Mouse (Mus musculus): ENCODE measurements at regions not wholly inside any gene's neighbourhood (a gene's known extent, or its start where the extent isn't known, plus 50 kb on each side); places are given as distances from the start of the nearest gene placed in this dataset.

DNA sequence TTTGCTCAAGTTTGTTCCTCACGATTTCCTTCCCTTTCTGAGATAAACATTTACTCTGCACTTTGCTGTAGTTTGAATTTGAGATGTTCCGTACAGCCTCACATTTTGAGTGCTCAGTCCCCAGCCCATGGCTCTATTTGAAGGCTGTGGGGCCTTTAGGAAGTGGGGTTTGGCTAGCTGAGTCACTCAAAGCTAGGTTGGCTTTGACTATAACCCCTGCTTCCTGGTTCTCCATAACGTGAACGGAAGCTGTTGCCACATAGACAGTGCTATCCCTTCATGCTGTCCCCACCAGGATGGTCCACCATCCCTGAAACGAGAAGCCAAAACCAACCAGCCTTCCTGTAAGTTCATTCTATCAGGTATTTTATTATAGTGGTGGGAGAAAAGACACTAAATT is 111.1 kb downstream of the Evx1 start:
- WGBS = 85% methylated on average over 5 of the region's 5 CpGs
- Histone ChIP-seq H3K27me3 (ENCODE audit: insufficient read depth, low read length) (no peaks in the 10 kb centered on the region), H3K27ac (no peak overlapping the region)

DNA sequence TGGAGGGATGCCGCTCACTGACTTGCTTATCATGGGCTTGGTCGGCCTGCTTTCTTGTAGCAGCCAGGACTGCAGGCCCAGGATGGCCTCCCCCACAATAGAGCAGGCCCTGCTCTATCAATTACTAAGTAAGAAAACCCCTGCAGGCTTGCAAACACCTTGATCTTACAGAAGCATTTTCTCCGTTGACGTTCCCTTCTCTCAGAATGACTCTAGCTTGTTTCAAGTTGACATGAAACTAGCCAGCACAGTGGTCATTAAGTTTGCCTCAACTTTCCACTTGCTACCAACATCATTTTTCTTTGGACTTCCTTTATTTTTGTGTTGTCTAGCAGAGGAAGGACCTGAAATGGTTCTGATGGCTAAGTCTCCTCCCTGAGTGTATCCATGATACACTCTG is 111.8 kb downstream of the Evx1 start:
- H3K4me2 ChIP-seq (ENCODE audit: low read length) = no peak overlapping the region
- H3K27ac ChIP-seq = no peak overlapping the region
- TF ChIP-seq CTCF (IDR thresholded peaks at IDR 0.05; ENCODE audit: low read depth) = no peak
- no peak overlapping the region for H3K9ac ChIP-seq (ENCODE audit: low read depth, low read length)
- H3K9me3 ChIP-seq (replicated peaks; ENCODE audit: low read length) = no peaks in the 10 kb centered on the region
- no peaks in the 10 kb centered on the region for H3K27me3 ChIP-seq (ENCODE audit: insufficient read depth, low read length)
- no peaks in the 10 kb centered on the region for H3K36me3 ChIP-seq (ENCODE audit: insufficient read depth, low read length)
- no peaks in the 10 kb centered on the region for H3K4me1 ChIP-seq (replicated peaks; ENCODE audit: insufficient read depth, low read length)
- ATAC-seq (replicated peaks; ENCODE audit: low FRiP score, low read depth) = no peak
- no peak for DNase-seq (ENCODE audit: low spot score)
- no peak overlapping the region for H3K4me3 ChIP-seq (replicated peaks; ENCODE audit: low read depth, low read length)
- 92% methylated on average over 4 of the region's 4 CpGs for WGBS

More for the DNA sequence above, 111.1 kb downstream of the Evx1 start:
- H3K9ac ChIP-seq (ENCODE audit: low read depth, low read length) = no peak overlapping the region
- TF ChIP-seq CTCF (IDR thresholded peaks at IDR 0.05; ENCODE audit: low read depth) = no peak
- DNase-seq (ENCODE audit: low spot score) = no peak
- no peaks in the 10 kb centered on the region for H3K4me1 ChIP-seq (replicated peaks; ENCODE audit: insufficient read depth, low read length)
- ATAC-seq (replicated peaks; ENCODE audit: low FRiP score, low read depth) = no peak
- H3K36me3 ChIP-seq (ENCODE audit: insufficient read depth, low read length) = no peaks in the 10 kb centered on the region
- H3K4me3 ChIP-seq (replicated peaks; ENCODE audit: low read depth, low read length) = no peak overlapping the region
- H3K4me2 ChIP-seq (ENCODE audit: low read length) = no peak overlapping the region
- no peaks in the 10 kb centered on the region for H3K9me3 ChIP-seq (replicated peaks; ENCODE audit: low read length)

DNA sequence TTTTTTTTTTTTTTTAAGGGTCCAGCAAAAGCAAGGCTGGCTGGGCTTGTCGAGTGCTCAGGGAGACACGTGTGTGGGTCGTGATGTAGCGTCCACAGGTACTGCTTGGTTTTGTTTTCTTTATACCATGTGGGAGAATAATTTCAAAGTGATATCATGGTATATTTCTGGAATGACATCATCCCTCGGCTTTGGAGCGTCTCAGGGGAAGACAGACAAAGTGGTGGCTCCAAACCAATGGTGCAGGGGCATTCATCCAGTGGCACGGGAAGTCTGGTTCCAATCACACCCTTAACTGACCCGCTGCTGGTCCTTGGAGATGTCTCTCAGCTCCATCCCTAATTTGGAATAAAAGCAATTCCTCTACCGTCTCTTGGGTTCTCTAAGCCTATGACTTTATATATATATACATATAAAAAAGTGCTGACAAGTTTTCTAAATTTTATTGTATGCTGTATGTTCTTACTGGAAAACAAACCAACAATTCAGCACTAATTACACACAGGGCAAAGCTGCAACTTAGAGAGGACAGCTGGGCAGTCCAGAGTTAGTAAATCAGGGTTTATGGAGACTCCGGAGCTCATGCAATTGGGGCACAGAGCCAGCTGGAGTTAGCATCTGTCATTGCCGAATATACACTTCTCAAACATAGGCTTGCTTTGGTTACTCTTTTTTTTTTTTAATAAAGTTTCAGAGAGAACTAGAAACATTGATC is 115.3 kb downstream of the Evx1 start:
- H3K4me3 ChIP-seq (replicated peaks; ENCODE audit: low read depth, low read length) = no peak overlapping the region
- H3K9me3 ChIP-seq (replicated peaks; ENCODE audit: low read length) = no peaks in the 10 kb centered on the region
- H3K4me1 ChIP-seq (replicated peaks; ENCODE audit: insufficient read depth, low read length) = no peaks in the 10 kb centered on the region
- no peaks in the 10 kb centered on the region for H3K27me3 ChIP-seq (ENCODE audit: insufficient read depth, low read length)
- no peak overlapping the region for H3K9ac ChIP-seq (ENCODE audit: low read depth, low read length)
- no peak for ATAC-seq (replicated peaks; ENCODE audit: low FRiP score, low read depth)
- H3K27ac ChIP-seq = no peak overlapping the region
- WGBS = 60% methylated on average over 11 of the region's 11 CpGs
- no peaks in the 10 kb centered on the region for H3K36me3 ChIP-seq (ENCODE audit: insufficient read depth, low read length)
- DNase-seq (ENCODE audit: low spot score) = peak; percentile 63
- no peak overlapping the region for H3K4me2 ChIP-seq (ENCODE audit: low read length)
- TF ChIP-seq CTCF (IDR thresholded peaks at IDR 0.05; ENCODE audit: low read depth) = no peak

DNA sequence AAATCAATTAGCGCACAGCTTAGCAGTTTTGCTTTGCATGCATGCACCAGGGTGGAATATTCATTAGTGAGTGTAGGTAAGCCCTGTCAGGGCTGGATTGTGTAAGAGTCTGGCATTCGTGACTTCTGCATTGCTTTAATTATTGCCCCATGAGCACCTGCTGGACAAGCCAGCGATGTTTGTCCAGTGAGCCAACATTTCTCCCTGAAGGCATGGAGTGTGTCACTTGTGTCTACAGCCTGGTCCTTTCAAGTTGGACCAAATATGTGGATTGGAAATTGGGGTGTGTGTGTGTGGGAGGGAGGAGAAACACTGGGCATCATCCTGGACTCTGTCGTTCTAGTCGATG is 115.9 kb downstream of the Evx1 start:
- H3K9me3 ChIP-seq (replicated peaks; ENCODE audit: low read length) = no peaks in the 10 kb centered on the region
- no peaks in the 10 kb centered on the region for H3K36me3 ChIP-seq (ENCODE audit: insufficient read depth, low read length)
- H3K9ac ChIP-seq (ENCODE audit: low read depth, low read length) = no peak overlapping the region
- no peak for DNase-seq (ENCODE audit: low spot score)
- H3K4me2 ChIP-seq (ENCODE audit: low read length) = no peak overlapping the region
- no peak for TF ChIP-seq CTCF (IDR thresholded peaks at IDR 0.05; ENCODE audit: low read depth)
- H3K4me1 ChIP-seq (replicated peaks; ENCODE audit: insufficient read depth, low read length) = no peaks in the 10 kb centered on the region
- ATAC-seq (replicated peaks; ENCODE audit: low FRiP score, low read depth) = no peak
- no peak overlapping the region for H3K27ac ChIP-seq
- H3K4me3 ChIP-seq (replicated peaks; ENCODE audit: low read depth, low read length) = no peak overlapping the region
- WGBS = 77% methylated on average over 5 of the region's 5 CpGs
- no peaks in the 10 kb centered on the region for H3K27me3 ChIP-seq (ENCODE audit: insufficient read depth, low read length)

DNA sequence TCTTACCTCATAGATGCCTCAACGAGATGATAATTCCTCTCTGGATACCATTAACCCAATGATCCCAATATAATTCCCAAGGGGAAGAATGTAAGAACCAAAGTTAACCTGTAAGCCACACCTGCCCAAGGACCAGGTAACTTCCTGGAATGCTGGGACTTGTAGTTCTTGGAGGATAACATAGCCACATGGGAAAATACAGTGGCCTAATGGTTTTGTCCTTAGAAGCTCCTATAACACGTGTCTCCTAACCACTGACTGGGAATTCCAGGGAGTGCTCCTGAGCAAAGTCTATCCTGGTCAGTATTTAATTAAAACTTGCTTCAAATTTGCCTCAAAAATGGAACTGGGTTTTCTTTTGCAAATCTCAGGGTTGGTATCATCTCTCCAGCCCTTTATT is 119.9 kb downstream of the Evx1 start:
- H3K9me3 ChIP-seq (replicated peaks; ENCODE audit: low read length) = no peaks in the 10 kb centered on the region
- DNase-seq (ENCODE audit: low spot score) (no peak), ATAC-seq (replicated peaks; ENCODE audit: low FRiP score, low read depth) (no peak)
- no peak overlapping the region for H3K4me2 ChIP-seq (ENCODE audit: low read length)
- no peak overlapping the region for H3K4me3 ChIP-seq (replicated peaks; ENCODE audit: low read depth, low read length)
- no peak overlapping the region for H3K27ac ChIP-seq
- no peaks in the 10 kb centered on the region for H3K36me3 ChIP-seq (ENCODE audit: insufficient read depth, low read length)
- H3K27me3 ChIP-seq (ENCODE audit: insufficient read depth, low read length) = no peaks in the 10 kb centered on the region
- WGBS = 76% methylated on average over 2 of the region's 2 CpGs
- no peak overlapping the region for H3K9ac ChIP-seq (ENCODE audit: low read depth, low read length)
- TF ChIP-seq CTCF (IDR thresholded peaks at IDR 0.05; ENCODE audit: low read depth) = no peak
- H3K4me1 ChIP-seq (replicated peaks; ENCODE audit: insufficient read depth, low read length) = no peaks in the 10 kb centered on the region; the same call in 1 of the 2 replicates

- Histone ChIP-seq H3K4me3 (replicated peaks; ENCODE audit: low read depth, low read length) (no peak overlapping the region), H3K36me3 (ENCODE audit: insufficient read depth, low read length) (no peaks in the 10 kb centered on the region), H3K9me3 (replicated peaks; ENCODE audit: low read length) (no peaks in the 10 kb centered on the region), H3K27me3 (ENCODE audit: insufficient read depth, low read length) (no peaks in the 10 kb centered on the region), H3K27ac (no peak overlapping the region), H3K9ac (ENCODE audit: low read depth, low read length) (no peak overlapping the region), H3K4me2 (ENCODE audit: low read length) (no peak overlapping the region), H3K4me1 (replicated peaks; ENCODE audit: insufficient read depth, low read length) (no peaks in the 10 kb centered on the region; the same call in 1 of the 2 replicates)
- ATAC-seq (replicated peaks; ENCODE audit: low FRiP score, low read depth) = no peak
- DNase-seq (ENCODE audit: low spot score) = no peak
- TF ChIP-seq CTCF (IDR thresholded peaks at IDR 0.05; ENCODE audit: low read depth) = no peak
- 75% methylated on average over 4 of the region's 4 CpGs for WGBS
Observed at GRCm38 (mm10) chr6:52434771-52435170, 121.5 kb downstream of the Evx1 start.

GRCm38 (mm10) chr6:52435358-52435757 is 122.1 kb downstream of the Evx1 start:
- no peak overlapping the region for H3K9ac ChIP-seq (ENCODE audit: low read depth, low read length)
- no peak overlapping the region for H3K4me2 ChIP-seq (ENCODE audit: low read length)
- H3K27me3 ChIP-seq (ENCODE audit: insufficient read depth, low read length) = no peaks in the 10 kb centered on the region
- DNase-seq (ENCODE audit: low spot score) (no peak), ATAC-seq (replicated peaks; ENCODE audit: low FRiP score, low read depth) (no peak)
- no peak overlapping the region for H3K4me3 ChIP-seq (replicated peaks; ENCODE audit: low read depth, low read length)
- no peaks in the 10 kb centered on the region for H3K36me3 ChIP-seq (ENCODE audit: insufficient read depth, low read length)
- no peak overlapping the region for H3K27ac ChIP-seq
- 82% methylated on average over 5 of the region's 5 CpGs for WGBS
- H3K9me3 ChIP-seq (replicated peaks; ENCODE audit: low read length) = no peaks in the 10 kb centered on the region
- no peak for TF ChIP-seq CTCF (IDR thresholded peaks at IDR 0.05; ENCODE audit: low read depth)
- no peaks in the 10 kb centered on the region; the same call in 1 of the 2 replicates for H3K4me1 ChIP-seq (replicated peaks; ENCODE audit: insufficient read depth, low read length)

Data from kidney, postnatal 0 days (tissue).